Comparison of ENCODE assay signal across 8 mouse cellular contexts in the genomic region with DNA sequence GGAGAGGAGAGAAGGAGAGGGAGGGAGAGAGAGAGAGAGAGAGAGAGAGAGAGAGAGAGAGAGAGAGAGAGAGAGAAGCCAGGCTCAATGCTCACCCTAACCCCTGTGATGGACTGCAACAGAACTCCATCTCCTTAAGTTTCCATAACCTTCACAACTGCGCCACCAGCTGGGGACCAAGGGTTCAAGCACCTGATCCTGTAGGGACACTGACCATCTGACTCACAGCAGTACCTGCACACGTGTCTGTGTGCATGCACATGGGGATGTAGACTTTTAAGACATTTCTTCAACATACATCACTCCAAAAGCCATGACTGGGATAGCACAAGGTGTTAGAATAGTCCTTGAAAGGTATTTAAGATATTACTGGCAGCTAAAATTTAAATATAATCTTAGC.
A peak's percentile ranks its signal among the peaks of the same experiment; 100 is the strongest.
DNase-seq lines count a peak whose midpoint lies in the region; ATAC-seq and TF ChIP-seq lines count a peak whose summit lies in the region.

No protein-coding gene starts in this region.

- in situ Hi-C loops in CH12.LX (cut with MboI; ENCODE audit: low pct_ligation_motif_present, low pct_unique_long_range_greater_than_20kb, low sequenced_read_pairs), result loop anchor here (10.0 kb wide), 1 partner anchor 63 kb away; no protein-coding TSS in a partner anchor

- WGBS in kidney, embryonic 16.5 days, result 14% methylated on average over 2 of the region's 2 CpGs
- 20% methylated on average over 2 of the region's 2 CpGs for WGBS in embryonic facial prominence, embryonic 13.5 days
- 24% methylated on average over 2 of the region's 2 CpGs for WGBS in midbrain, postnatal 0 days

- TF ChIP-seq POLR2A in CH12.LX (IDR thresholded peaks at IDR 0.05; ENCODE audit: low read depth, low read length) (no peak), MEL (IDR thresholded peaks at IDR 0.05; ENCODE audit: control insufficient read depth in 1 of 2, insufficient read depth in 1 of 2, low read depth in 1 of 2, low read length in 2 of 2, poor library complexity in 1 of 2) (no peak)

- 0 out of 2 replicates have a peak, but pooled peaks cover 1% of the 10 kb centered on the region for H3K27me3 ChIP-seq in kidney, embryonic 16.5 days (ENCODE audit: insufficient read depth, low read length)
- H3K27me3 ChIP-seq in CH12.LX (replicated peaks) (no peaks in the 10 kb centered on the region), MEL (ENCODE audit: control insufficient read depth in 1 of 2, insufficient read depth in 2 of 2, low read length in 2 of 2) (no peaks in the 10 kb centered on the region)
- no peaks in the 10 kb centered on the region for H3K27me3 ChIP-seq in embryonic facial prominence, embryonic 13.5 days
- no peaks in the 10 kb centered on the region for H3K27me3 ChIP-seq in midbrain, postnatal 0 days (ENCODE audit: insufficient read depth, low read length)

- no peaks in the 10 kb centered on the region for H3K9me3 ChIP-seq in kidney, embryonic 16.5 days (ENCODE audit: low read length)
- H3K9me3 ChIP-seq in CH12.LX (replicated peaks; ENCODE audit: low read length) (no peaks in the 10 kb centered on the region), MEL (replicated peaks; ENCODE audit: insufficient read depth, low read length) (no peaks in the 10 kb centered on the region)
- no peaks in the 10 kb centered on the region for H3K9me3 ChIP-seq in embryonic facial prominence, embryonic 13.5 days
- H3K9me3 ChIP-seq in midbrain, postnatal 0 days (ENCODE audit: low read length), result no peaks in the 10 kb centered on the region

- TF ChIP-seq RAD21 in CH12.LX (IDR thresholded peaks at IDR 0.05; ENCODE audit: low read depth, low read length), result peak; percentile 82
- TF ChIP-seq RAD21 in MEL (IDR thresholded peaks at IDR 0.05; ENCODE audit: low read depth, low read length), result peak; percentile 31

- no peak overlapping the region for H3K4me2 ChIP-seq in kidney, embryonic 16.5 days (replicated peaks; ENCODE audit: low read depth, low read length)
- H3K4me2 ChIP-seq in CH12.LX (ENCODE audit: insufficient read depth, low read depth, poor library complexity, severe bottlenecking), result no peak overlapping the region
- H3K4me2 ChIP-seq in embryonic facial prominence, embryonic 13.5 days, result no peak overlapping the region
- H3K4me2 ChIP-seq in midbrain, postnatal 0 days (ENCODE audit: low read depth, low read length, poor library complexity, severe bottlenecking), result no peak overlapping the region

- H3K79me2 ChIP-seq in CH12.LX (replicated peaks; ENCODE audit: control insufficient read depth, extremely low read depth, insufficient read depth, poor library complexity, severe bottlenecking) (no peaks in the 10 kb centered on the region), MEL (ENCODE audit: control insufficient read depth, insufficient read depth, low read length, poor library complexity) (no peaks in the 10 kb centered on the region)

- peak; percentile 68 for DNase-seq in kidney, postnatal 10 days
- DNase-seq in CH12.LX (ENCODE audit: extremely low read depth), result peak; percentile 61
- peak; percentile 41 for DNase-seq in MEL (ENCODE audit: low read depth, low spot score)
- peak; percentile 34 for DNase-seq in midbrain, postnatal 0 days (ENCODE audit: low spot score)
- no peak for DNase-seq in cerebellum, adult 11-12 months
- DNase-seq in right cerebral cortex, adult 18-20 months, result no peak

- no peak for ATAC-seq in kidney, embryonic 16.5 days (ENCODE audit: low FRiP score, low TSS enrichment)
- no peak for ATAC-seq in embryonic facial prominence, embryonic 13.5 days (ENCODE audit: insufficient number of reproducible peaks, insufficient read depth, low FRiP score, low TSS enrichment, low read depth)
- ATAC-seq in midbrain, postnatal 0 days (ENCODE audit: low FRiP score), result no peak

- no peak overlapping the region for H3K4me3 ChIP-seq in kidney, embryonic 16.5 days (ENCODE audit: low read length)
- H3K4me3 ChIP-seq in CH12.LX (replicated peaks in 1 of 3; ENCODE audit: low read depth in 2 of 3, low read length in 2 of 3, poor library complexity in 1 of 3) (no peak overlapping the region), MEL (ENCODE audit: control insufficient read depth in 1 of 2, insufficient read depth in 1 of 2, low read depth in 2 of 2, low read length in 2 of 2) (no peak overlapping the region)
- H3K4me3 ChIP-seq in embryonic facial prominence, embryonic 13.5 days, result no peak overlapping the region
- H3K4me3 ChIP-seq in midbrain, postnatal 0 days (ENCODE audit: low read depth, low read length), result no peak overlapping the region

- TF ChIP-seq CTCF in CH12.LX (conservative IDR thresholded peaks at IDR 0.05 in 1 of 2, IDR thresholded peaks at IDR 0.05 in 1 of 2; ENCODE audit: low read depth in 2 of 2, low read length in 2 of 2), result peak; percentile 42 to 88
- TF ChIP-seq CTCF in MEL (IDR thresholded peaks at IDR 0.05 in 2 of 3, conservative IDR thresholded peaks at IDR 0.05 in 1 of 3; ENCODE audit: control insufficient read depth in 1 of 3, insufficient read depth in 1 of 3, low read depth in 2 of 3, low read length in 3 of 3, poor library complexity in 1 of 3, severe bottlenecking in 1 of 3), result peak; percentile 11 to 49 (median 44); a peak in 3 of 6 replicates
- TF ChIP-seq CTCF in midbrain, postnatal 0 days (IDR thresholded peaks at IDR 0.05), result peak; percentile 64

- H3K36me3 ChIP-seq in kidney, embryonic 16.5 days (ENCODE audit: insufficient read depth, low read length), result no peaks in the 10 kb centered on the region
- H3K36me3 ChIP-seq in CH12.LX (replicated peaks in 1 of 2; ENCODE audit: control insufficient read depth in 1 of 2, insufficient read depth in 1 of 2, low read length in 1 of 2) (no peaks in the 10 kb centered on the region), MEL (ENCODE audit: control insufficient read depth in 1 of 2, insufficient read depth in 2 of 2, low read length in 2 of 2) (no peaks in the 10 kb centered on the region)
- H3K36me3 ChIP-seq in embryonic facial prominence, embryonic 13.5 days, result no peaks in the 10 kb centered on the region
- H3K36me3 ChIP-seq in midbrain, postnatal 0 days (ENCODE audit: insufficient read depth, low read length), result no peaks in the 10 kb centered on the region

- dilution Hi-C loops in CH12.LX (cut with MboI; ENCODE audit: extremely low pct_ligation_motif_present, extremely low pct_unique_long_range_greater_than_20kb, low sequenced_read_pairs), result no loop called here

- H3K9ac ChIP-seq in kidney, embryonic 16.5 days (replicated peaks; ENCODE audit: low read length), result no peak overlapping the region
- H3K9ac ChIP-seq in CH12.LX (ENCODE audit: insufficient read depth, low read depth) (no peak overlapping the region), MEL (ENCODE audit: control insufficient read depth, low read depth, low read length, poor library complexity, severe bottlenecking) (no peak overlapping the region)
- no peak overlapping the region for H3K9ac ChIP-seq in embryonic facial prominence, embryonic 13.5 days
- H3K9ac ChIP-seq in midbrain, postnatal 0 days (replicated peaks; ENCODE audit: low read length, poor library complexity, severe bottlenecking), result no peak overlapping the region

- no peak overlapping the region for H3K27ac ChIP-seq in kidney, embryonic 16.5 days (ENCODE audit: low read length)
- no peak overlapping the region for H3K27ac ChIP-seq in CH12.LX (ENCODE audit: insufficient read depth, low read depth)
- H3K27ac ChIP-seq in MEL (ENCODE audit: control insufficient read depth, low read depth, low read length), result no peak overlapping the region
- H3K27ac ChIP-seq in embryonic facial prominence, embryonic 13.5 days, result peak overlapping the region; percentile 44; the same call in 1 of the 2 replicates
- no peak overlapping the region for H3K27ac ChIP-seq in midbrain, postnatal 0 days (ENCODE audit: low read depth, low read length)

- H3K4me1 ChIP-seq in kidney, embryonic 16.5 days (ENCODE audit: insufficient read depth, low read length), result no peaks in the 10 kb centered on the region
- H3K4me1 ChIP-seq in CH12.LX (ENCODE audit: control insufficient read depth in 1 of 2, insufficient read depth in 2 of 2), result no peaks in the 10 kb centered on the region
- H3K4me1 ChIP-seq in MEL (ENCODE audit: control insufficient read depth in 1 of 2, insufficient read depth in 2 of 2, low read length in 2 of 2), result no peaks in the 10 kb centered on the region
- no peaks in the 10 kb centered on the region for H3K4me1 ChIP-seq in embryonic facial prominence, embryonic 13.5 days
- no peaks in the 10 kb centered on the region for H3K4me1 ChIP-seq in midbrain, postnatal 0 days (ENCODE audit: insufficient read depth, low read length)

- TF ChIP-seq EP300 in CH12.LX (IDR thresholded peaks at IDR 0.05; ENCODE audit: low read length), result no peak
- no peak for TF ChIP-seq EP300 in MEL (IDR thresholded peaks at IDR 0.05; ENCODE audit: low read depth in 1 of 2, low read length in 2 of 2)

TF ChIP-seq in CH12.LX, 34 proteins besides CTCF, POLR2A, EP300 and RAD21:
- peak; percentile 61; the same call in 1 of the 2 replicates for TF ChIP-seq ZC3H11A (IDR thresholded peaks at IDR 0.05; ENCODE audit: low read depth, low read length)
- 0 out of 2 replicates have a peak, but pooled peaks have one; percentile 51 for TF ChIP-seq BHLHE40 (IDR thresholded peaks at IDR 0.05; ENCODE audit: low read depth, low read length)
- TF ChIP-seq NRF1 (IDR thresholded peaks at IDR 0.05; ENCODE audit: low read depth, low read length), result no peak
- no peak for TF ChIP-seq POLR2AphosphoS2 (IDR thresholded peaks at IDR 0.05; ENCODE audit: low read depth, low read length)
- TF ChIP-seq IRF4 (IDR thresholded peaks at IDR 0.05; ENCODE audit: low read depth, low read length), result 0 out of 2 replicates have a peak, but pooled peaks have one; percentile 6
- no peak for TF ChIP-seq MXI1 (IDR thresholded peaks at IDR 0.05; ENCODE audit: low read depth, low read length)
- TF ChIP-seq CHD2 (IDR thresholded peaks at IDR 0.05; ENCODE audit: low read length), result no peak
- TF ChIP-seq MYC (IDR thresholded peaks at IDR 0.05; ENCODE audit: low read depth, low read length), result peak; percentile 75
- TF ChIP-seq SMC3 (IDR thresholded peaks at IDR 0.05; ENCODE audit: low read depth, low read length), result peak; percentile 93

TF ChIP-seq in MEL, 35 proteins besides CTCF, POLR2A, EP300 and RAD21:
- no peak for TF ChIP-seq ZMIZ1 (IDR thresholded peaks at IDR 0.05; ENCODE audit: low read depth, low read length)
- TF ChIP-seq SMC3 (IDR thresholded peaks at IDR 0.05; ENCODE audit: low read depth, low read length), result peak; percentile 55

Comparison
In these comparisons a context has a peak if more than half of its experiments do, and no peak if none do; other contexts are left out.
1. DNase-seq: peak in kidney, postnatal 10 days (single experiment), CH12.LX (single experiment), MEL (single experiment) and midbrain, postnatal 0 days (single experiment); none in cerebellum, adult 11-12 months (single experiment) and right cerebral cortex, adult 18-20 months (single experiment).
2. Peak in every context shown above with its lines, with median percentiles within 50 percentile points of each other: CTCF ChIP-seq.